Mouse (Mus musculus): ENCODE measurements around the gene Actrt3. TPM values are rescaled to one million over a fixed set of nuclear protein-coding genes. Genes with fewer than 3 reads are reported as not detected.

Gene Actrt3
- polyA plus RNA-seq, 1 experiment = not detected

GRCm38 (mm10) chr3:30610930-30611329 is 11.2 kb upstream of the Actrt3 start:
- Histone ChIP-seq H3K27me3 (ENCODE audit: control insufficient read depth, insufficient read depth, insufficient read length) (no peaks in the 10 kb centered on the region), H3K4me2 (ENCODE audit: low read depth) (no peak overlapping the region), H3K79me2 (ENCODE audit: control insufficient read depth, insufficient read depth) (peaks cover 12% of the 10 kb centered on the region), H3K36me3 (ENCODE audit: control insufficient read depth, insufficient read depth) (peaks cover 69% of the 10 kb centered on the region), H3K4me3 (no peak overlapping the region), H3ac (ENCODE audit: control insufficient read depth, insufficient read length) (no peak overlapping the region)
- TF ChIP-seq TCF12 (IDR thresholded peaks at IDR 0.05; ENCODE audit: insufficient read depth, poor library complexity, severe bottlenecking) (no peak), TCF3 (IDR thresholded peaks at IDR 0.05; ENCODE audit: insufficient read length, low read depth) (no peak), POLR2AphosphoS2 (IDR thresholded peaks at IDR 0.05; ENCODE audit: insufficient read length, low read depth) (no peak), MAX (IDR thresholded peaks at IDR 0.05; ENCODE audit: low read depth) (no peak), REST (IDR thresholded peaks at IDR 0.05; ENCODE audit: insufficient read depth, insufficient read length) (no peak), CEBPB (IDR thresholded peaks at IDR 0.05; ENCODE audit: insufficient read depth, poor library complexity, severe bottlenecking) (no peak), SRF (IDR thresholded peaks at IDR 0.05; ENCODE audit: control insufficient read depth, insufficient read length, low read depth) (no peak), E2F4 (IDR thresholded peaks at IDR 0.05; ENCODE audit: insufficient read depth) (no peak), POLR2A (IDR thresholded peaks at IDR 0.05; ENCODE audit: insufficient read length, low read depth) (no peak), MYOD1 (IDR thresholded peaks at IDR 0.05; ENCODE audit: control insufficient read depth in 1 of 3, insufficient read length in 2 of 3, low read depth in 2 of 3) (no peak), MYOG (IDR thresholded peaks at IDR 0.05; ENCODE audit: control insufficient read depth in 1 of 3, insufficient read depth in 1 of 3, insufficient read length in 2 of 3, low read depth in 2 of 3) (no peak), USF1 (IDR thresholded peaks at IDR 0.05; ENCODE audit: low read depth) (no peak)

GRCm38 (mm10) chr3:30608999-30609398 is 9.3 kb upstream of the Actrt3 start:
- H3K4me3 ChIP-seq = no peak overlapping the region
- TF ChIP-seq E2F4 (IDR thresholded peaks at IDR 0.05; ENCODE audit: insufficient read depth) (no peak), POLR2A (IDR thresholded peaks at IDR 0.05; ENCODE audit: insufficient read length, low read depth) (no peak), MYOD1 (IDR thresholded peaks at IDR 0.05; ENCODE audit: control insufficient read depth in 1 of 3, insufficient read length in 2 of 3, low read depth in 2 of 3) (no peak), REST (IDR thresholded peaks at IDR 0.05; ENCODE audit: insufficient read depth, insufficient read length) (no peak), USF1 (IDR thresholded peaks at IDR 0.05; ENCODE audit: low read depth) (no peak), SRF (IDR thresholded peaks at IDR 0.05; ENCODE audit: control insufficient read depth, insufficient read length, low read depth) (no peak), TCF3 (IDR thresholded peaks at IDR 0.05; ENCODE audit: insufficient read length, low read depth) (no peak), MYOG (IDR thresholded peaks at IDR 0.05; ENCODE audit: control insufficient read depth in 1 of 3, insufficient read depth in 1 of 3, insufficient read length in 2 of 3, low read depth in 2 of 3) (no peak), CEBPB (IDR thresholded peaks at IDR 0.05; ENCODE audit: insufficient read depth, poor library complexity, severe bottlenecking) (no peak), TCF12 (IDR thresholded peaks at IDR 0.05; ENCODE audit: insufficient read depth, poor library complexity, severe bottlenecking) (no peak), MAX (IDR thresholded peaks at IDR 0.05; ENCODE audit: low read depth) (no peak), POLR2AphosphoS2 (IDR thresholded peaks at IDR 0.05; ENCODE audit: insufficient read length, low read depth) (no peak)
- peaks cover 12% of the 10 kb centered on the region for H3K79me2 ChIP-seq (ENCODE audit: control insufficient read depth, insufficient read depth)
- no peak overlapping the region for H3ac ChIP-seq (ENCODE audit: control insufficient read depth, insufficient read length)
- peaks cover 67% of the 10 kb centered on the region for H3K36me3 ChIP-seq (ENCODE audit: control insufficient read depth, insufficient read depth)
- H3K27me3 ChIP-seq (ENCODE audit: control insufficient read depth, insufficient read depth, insufficient read length) = no peaks in the 10 kb centered on the region
- H3K4me2 ChIP-seq (ENCODE audit: low read depth) = no peak overlapping the region

- Histone ChIP-seq H3K4me3 (peak overlapping the region; percentile 71), H3K79me2 (ENCODE audit: control insufficient read depth, insufficient read depth) (peaks cover 19% of the 10 kb centered on the region), H3K4me2 (ENCODE audit: low read depth) (peak overlapping the region; percentile 86), H3ac (ENCODE audit: control insufficient read depth, insufficient read length) (peak overlapping the region; percentile 42), H3K36me3 (ENCODE audit: control insufficient read depth, insufficient read depth) (peaks cover 30% of the 10 kb centered on the region), H3K27me3 (ENCODE audit: control insufficient read depth, insufficient read depth, insufficient read length) (no peaks in the 10 kb centered on the region)
- TF ChIP-seq MYOG (IDR thresholded peaks at IDR 0.05; ENCODE audit: control insufficient read depth in 1 of 3, insufficient read depth in 1 of 3, insufficient read length in 2 of 3, low read depth in 2 of 3) (no peak), E2F4 (IDR thresholded peaks at IDR 0.05; ENCODE audit: insufficient read depth) (no peak), TCF3 (IDR thresholded peaks at IDR 0.05; ENCODE audit: insufficient read length, low read depth) (no peak), CEBPB (IDR thresholded peaks at IDR 0.05; ENCODE audit: insufficient read depth, poor library complexity, severe bottlenecking) (no peak), USF1 (IDR thresholded peaks at IDR 0.05; ENCODE audit: low read depth) (no peak), MYOD1 (IDR thresholded peaks at IDR 0.05; ENCODE audit: control insufficient read depth in 1 of 3, insufficient read length in 2 of 3, low read depth in 2 of 3) (no peak), POLR2A (IDR thresholded peaks at IDR 0.05; ENCODE audit: insufficient read length, low read depth) (no peak)
These were observed 3.5 kb upstream of the Actrt3 start for GRCm38 (mm10) chr3:30603256-30603655.

- H3ac ChIP-seq (ENCODE audit: control insufficient read depth, insufficient read length) = peak overlapping the region; percentile 42
- peak overlapping the region; percentile 71 for H3K4me3 ChIP-seq
- no peaks in the 10 kb centered on the region for H3K27me3 ChIP-seq (ENCODE audit: control insufficient read depth, insufficient read depth, insufficient read length)
- peak overlapping the region; percentile 86 for H3K4me2 ChIP-seq (ENCODE audit: low read depth)
- no peak for TF ChIP-seq REST (IDR thresholded peaks at IDR 0.05; ENCODE audit: insufficient read depth, insufficient read length)
- peak in 1 of 3 experiments; percentile 4 for TF ChIP-seq MYOG (IDR thresholded peaks at IDR 0.05; ENCODE audit: control insufficient read depth in 1 of 3, insufficient read depth in 1 of 3, insufficient read length in 2 of 3, low read depth in 2 of 3)
- peak; percentile 8 for TF ChIP-seq POLR2A (IDR thresholded peaks at IDR 0.05; ENCODE audit: insufficient read length, low read depth)
- H3K79me2 ChIP-seq (ENCODE audit: control insufficient read depth, insufficient read depth) = peaks cover 19% of the 10 kb centered on the region
- H3K36me3 ChIP-seq (ENCODE audit: control insufficient read depth, insufficient read depth) = peaks cover 25% of the 10 kb centered on the region
These were observed 3.0 kb upstream of the Actrt3 start for GRCm38 (mm10) chr3:30602740-30603098.

GRCm38 (mm10) chr3:30602065-30602739 is 2.5 kb upstream of the Actrt3 start, which contains the start of gene Mynn:
Mynn (plus strand) TSS chr3:30602065.
- Histone ChIP-seq H3K27me3 (ENCODE audit: control insufficient read depth, insufficient read depth, insufficient read length) (no peaks in the 10 kb centered on the region), H3K79me2 (ENCODE audit: control insufficient read depth, insufficient read depth) (peaks cover 14% of the 10 kb centered on the region), H3K36me3 (ENCODE audit: control insufficient read depth, insufficient read depth) (peaks cover 20% of the 10 kb centered on the region), H3ac (ENCODE audit: control insufficient read depth, insufficient read length) (peak within 1 kb of the TSS; percentile 42), H3K4me3 (peak within 1 kb of the TSS; percentile 71), H3K4me2 (ENCODE audit: low read depth) (peak within 1 kb of the TSS; percentile 86)
- peak; percentile 83 for TF ChIP-seq POLR2AphosphoS2 (IDR thresholded peaks at IDR 0.05; ENCODE audit: insufficient read length, low read depth)
- no peak for TF ChIP-seq TCF3 (IDR thresholded peaks at IDR 0.05; ENCODE audit: insufficient read length, low read depth)
- TF ChIP-seq POLR2A (IDR thresholded peaks at IDR 0.05; ENCODE audit: insufficient read length, low read depth) = peak; percentile 76
